Mouse (Mus musculus): ENCODE data around the gene Agbl3.

The Agbl3 gene

DNA sequence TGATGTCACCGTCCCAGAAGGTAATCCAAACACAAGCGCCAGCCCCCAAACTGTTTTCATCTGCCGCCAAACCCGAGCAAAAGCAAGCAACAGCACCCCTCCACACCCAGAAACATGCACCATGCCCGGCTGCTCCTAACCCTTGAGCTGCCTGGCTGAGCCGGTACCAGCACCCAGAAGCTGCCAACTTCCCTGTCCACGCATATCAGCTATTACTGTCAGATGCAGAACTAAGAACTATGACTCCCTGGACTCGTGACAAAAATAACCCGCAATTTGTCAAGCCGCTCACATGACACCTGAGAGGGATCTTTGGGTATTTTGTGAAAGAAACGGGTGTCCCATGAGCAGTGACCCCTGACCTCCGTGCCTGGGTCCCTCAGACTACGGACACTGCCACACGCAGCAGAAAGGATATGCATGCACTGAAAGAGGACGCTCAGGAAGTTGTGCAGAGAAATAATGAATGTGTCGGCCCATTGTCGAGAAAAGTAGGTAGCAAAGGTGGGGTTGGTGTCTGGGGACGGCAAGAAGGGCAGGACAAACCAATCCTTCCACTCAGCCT lies 127.5 kb downstream of the Agbl3 start:
- DNase-seq: no peak
